Comparison of ENCODE assay signal across 20 mouse cellular contexts in genomic region chr13:43053201-43053600, GRCm38 (mm10).
A peak's percentile ranks its signal among the peaks of the same experiment; 100 is the strongest.
DNase-seq lines count a peak whose midpoint lies in the region; ATAC-seq and TF ChIP-seq lines count a peak whose summit lies in the region.
"Had no signal": no experiment of that assay in that cellular context is flagged by ENCODE, and none has a peak within 500 bp of the region (broad histone marks: within the 10 kb centered on the region; RNA-seq: fewer than 3 reads in every experiment).

No protein-coding gene starts in this region.

- no peaks in the 10 kb centered on the region for H3K36me3 ChIP-seq in hindbrain, postnatal 0 days (ENCODE audit: insufficient read depth, low read length)
- no peaks in the 10 kb centered on the region for H3K36me3 ChIP-seq in hindbrain, embryonic 16.5 days (ENCODE audit: control insufficient read depth, insufficient read depth, low read length)
- no peaks in the 10 kb centered on the region for H3K36me3 ChIP-seq in midbrain, postnatal 0 days (ENCODE audit: insufficient read depth, low read length)
- no peaks in the 10 kb centered on the region for H3K36me3 ChIP-seq in midbrain, embryonic 14.5 days (ENCODE audit: control insufficient read depth, insufficient read depth, low read length)
- H3K36me3 ChIP-seq: heart, embryonic 15.5 days; hindbrain, embryonic 10.5 days; limb, embryonic 12.5 days; lung, embryonic 15.5 days; midbrain, embryonic 15.5 days had no signal

- H3K4me3 ChIP-seq in hindbrain, postnatal 0 days (ENCODE audit: low read length): no peak overlapping the region
- no peak overlapping the region for H3K4me3 ChIP-seq in hindbrain, embryonic 16.5 days (ENCODE audit: low read length)
- no peak overlapping the region for H3K4me3 ChIP-seq in midbrain, postnatal 0 days (ENCODE audit: low read depth, low read length)
- H3K4me3 ChIP-seq in midbrain, embryonic 14.5 days (replicated peaks; ENCODE audit: low read depth, low read length): no peak overlapping the region
- no peak overlapping the region for H3K4me3 ChIP-seq in cortical plate, adult 2 months (ENCODE audit: insufficient read depth, low read length)
- H3K4me3 ChIP-seq: heart, embryonic 15.5 days; hindbrain, embryonic 10.5 days; limb, embryonic 12.5 days; lung, embryonic 15.5 days; midbrain, embryonic 15.5 days had no signal

- ATAC-seq in hindbrain, postnatal 0 days: no peak
- ATAC-seq in hindbrain, embryonic 16.5 days: no peak
- no peak for ATAC-seq in midbrain, postnatal 0 days (ENCODE audit: low FRiP score)
- ATAC-seq in midbrain, embryonic 14.5 days (ENCODE audit: low FRiP score, low TSS enrichment): no peak
- ATAC-seq: CD4-positive, CD25-positive, alpha-beta regulatory T cell, adult 4 months; forebrain, embryonic 16.5 days; midbrain, embryonic 15.5 days had no signal

- TF ChIP-seq CTCF in hindbrain, postnatal 0 days (IDR thresholded peaks at IDR 0.05; ENCODE audit: low read depth): peak; percentile 26; the same call in 1 of the 2 replicates
- TF ChIP-seq CTCF in midbrain, postnatal 0 days (IDR thresholded peaks at IDR 0.05): peak; percentile 26; the same call in 1 of the 2 replicates
- TF ChIP-seq CTCF in cortical plate, adult 2 months (IDR thresholded peaks at IDR 0.05; ENCODE audit: extremely low read depth, insufficient read depth, low read length): peak; percentile 22; the same call in 1 of the 2 replicates

- WGBS in hindbrain, postnatal 0 days: 94% methylated on average over 1 of the region's 1 CpGs
- 92% methylated on average over 1 of the region's 1 CpGs for WGBS in hindbrain, embryonic 16.5 days
- WGBS in midbrain, postnatal 0 days: 97% methylated on average over 1 of the region's 1 CpGs
- WGBS in midbrain, embryonic 14.5 days: 94% methylated on average over 1 of the region's 1 CpGs

- no peak overlapping the region for H3K27ac ChIP-seq in hindbrain, postnatal 0 days
- H3K27ac ChIP-seq in hindbrain, embryonic 16.5 days (ENCODE audit: low read depth, low read length): no peak overlapping the region
- no peak overlapping the region for H3K27ac ChIP-seq in midbrain, postnatal 0 days (ENCODE audit: low read depth, low read length)
- no peak overlapping the region for H3K27ac ChIP-seq in midbrain, embryonic 14.5 days (replicated peaks; ENCODE audit: low read depth, low read length)
- no peak overlapping the region for H3K27ac ChIP-seq in cortical plate, adult 2 months (ENCODE audit: insufficient read depth, low read length)
- H3K27ac ChIP-seq: heart, embryonic 15.5 days; hindbrain, embryonic 10.5 days; limb, embryonic 12.5 days; lung, embryonic 15.5 days; midbrain, embryonic 15.5 days had no signal

- DNase-seq in hindbrain, postnatal 0 days (ENCODE audit: low spot score): no peak
- DNase-seq in midbrain, postnatal 0 days (ENCODE audit: low spot score): no peak
- no peak for DNase-seq in midbrain, embryonic 14.5 days
- peak; percentile 39 for DNase-seq in ES-CJ7 (ENCODE audit: low read depth, low spot score)
- no peak for DNase-seq in urinary bladder, postnatal 4 days (ENCODE audit: low spot score in 2 of 2)
- DNase-seq in frontal cortex, postnatal 36 days (ENCODE audit: low spot score in 2 of 2): no peak
- DNase-seq: adrenal gland, postnatal 14 days; cerebellum, adult 9-11 months; kidney, adult 18-20 months; right cerebral cortex, postnatal 25 days; thymus, adult 18-20 months had no signal

- H3K27me3 ChIP-seq in hindbrain, postnatal 0 days (ENCODE audit: insufficient read depth, low read length): no peaks in the 10 kb centered on the region
- H3K27me3 ChIP-seq in hindbrain, embryonic 16.5 days (replicated peaks; ENCODE audit: control insufficient read depth, insufficient read depth, low read length): no peaks in the 10 kb centered on the region
- no peaks in the 10 kb centered on the region for H3K27me3 ChIP-seq in midbrain, postnatal 0 days (ENCODE audit: insufficient read depth, low read length)
- no peaks in the 10 kb centered on the region for H3K27me3 ChIP-seq in midbrain, embryonic 14.5 days (ENCODE audit: control insufficient read depth, insufficient read depth, low read length)
- H3K27me3 ChIP-seq: heart, embryonic 15.5 days; limb, embryonic 12.5 days; lung, embryonic 15.5 days; midbrain, embryonic 15.5 days had no signal

- H3K9me3 ChIP-seq in hindbrain, postnatal 0 days (ENCODE audit: low read length): no peaks in the 10 kb centered on the region
- no peaks in the 10 kb centered on the region for H3K9me3 ChIP-seq in hindbrain, embryonic 16.5 days (ENCODE audit: control insufficient read depth, low read length)
- no peaks in the 10 kb centered on the region for H3K9me3 ChIP-seq in midbrain, postnatal 0 days (ENCODE audit: low read length)
- H3K9me3 ChIP-seq in midbrain, embryonic 14.5 days (ENCODE audit: control insufficient read depth, low read length): no peaks in the 10 kb centered on the region
- H3K9me3 ChIP-seq: heart, embryonic 15.5 days; hindbrain, embryonic 10.5 days; limb, embryonic 12.5 days; lung, embryonic 15.5 days; midbrain, embryonic 15.5 days had no signal

- no peaks in the 10 kb centered on the region for H3K4me1 ChIP-seq in hindbrain, postnatal 0 days (ENCODE audit: insufficient read depth, low read length)
- H3K4me1 ChIP-seq in hindbrain, embryonic 16.5 days (ENCODE audit: control insufficient read depth, insufficient read depth, low read depth, low read length): no peaks in the 10 kb centered on the region
- no peaks in the 10 kb centered on the region for H3K4me1 ChIP-seq in midbrain, postnatal 0 days (ENCODE audit: insufficient read depth, low read length)
- 0 out of 2 replicates have a peak, but pooled peaks cover 3% of the 10 kb centered on the region for H3K4me1 ChIP-seq in midbrain, embryonic 14.5 days (ENCODE audit: control insufficient read depth, insufficient read depth, low read length)
- H3K4me1 ChIP-seq in cortical plate, adult 2 months (ENCODE audit: control insufficient read depth, insufficient read depth, low read length): peaks cover 5% of the 10 kb centered on the region
- H3K4me1 ChIP-seq: heart, embryonic 15.5 days; hindbrain, embryonic 10.5 days; limb, embryonic 12.5 days; lung, embryonic 15.5 days had no signal

- no peak overlapping the region for H3K4me2 ChIP-seq in hindbrain, postnatal 0 days (ENCODE audit: low read depth, low read length)
- no peak overlapping the region for H3K4me2 ChIP-seq in hindbrain, embryonic 16.5 days (ENCODE audit: low read length)
- H3K4me2 ChIP-seq in midbrain, postnatal 0 days (ENCODE audit: low read depth, low read length, poor library complexity, severe bottlenecking): no peak overlapping the region
- H3K4me2 ChIP-seq in midbrain, embryonic 14.5 days (ENCODE audit: low read length): no peak overlapping the region
- H3K4me2 ChIP-seq: heart, embryonic 15.5 days; limb, embryonic 12.5 days; lung, embryonic 15.5 days; midbrain, embryonic 15.5 days had no signal

- H3K9ac ChIP-seq in hindbrain, postnatal 0 days (replicated peaks; ENCODE audit: low read length): no peak overlapping the region
- H3K9ac ChIP-seq in hindbrain, embryonic 16.5 days (ENCODE audit: low read depth, low read length): no peak overlapping the region
- H3K9ac ChIP-seq in midbrain, postnatal 0 days (replicated peaks; ENCODE audit: low read length, poor library complexity, severe bottlenecking): no peak overlapping the region
- H3K9ac ChIP-seq in midbrain, embryonic 14.5 days (replicated peaks; ENCODE audit: low read length): no peak overlapping the region
- H3K9ac ChIP-seq: heart, embryonic 15.5 days; limb, embryonic 12.5 days; lung, embryonic 15.5 days; midbrain, embryonic 15.5 days had no signal

- no peak for TF ChIP-seq POLR2A in cortical plate, adult 2 months (IDR thresholded peaks at IDR 0.05; ENCODE audit: extremely low read depth, insufficient read depth, low read length)
